Mouse (Mus musculus): ENCODE measurements at regions not wholly inside any gene's neighbourhood (a gene's known extent, or its start where the extent isn't known, plus 50 kb on each side); places are given as distances from the start of the nearest gene placed in this dataset.
A peak's percentile ranks its signal among the peaks of the same experiment; 100 is the strongest.

DNA sequence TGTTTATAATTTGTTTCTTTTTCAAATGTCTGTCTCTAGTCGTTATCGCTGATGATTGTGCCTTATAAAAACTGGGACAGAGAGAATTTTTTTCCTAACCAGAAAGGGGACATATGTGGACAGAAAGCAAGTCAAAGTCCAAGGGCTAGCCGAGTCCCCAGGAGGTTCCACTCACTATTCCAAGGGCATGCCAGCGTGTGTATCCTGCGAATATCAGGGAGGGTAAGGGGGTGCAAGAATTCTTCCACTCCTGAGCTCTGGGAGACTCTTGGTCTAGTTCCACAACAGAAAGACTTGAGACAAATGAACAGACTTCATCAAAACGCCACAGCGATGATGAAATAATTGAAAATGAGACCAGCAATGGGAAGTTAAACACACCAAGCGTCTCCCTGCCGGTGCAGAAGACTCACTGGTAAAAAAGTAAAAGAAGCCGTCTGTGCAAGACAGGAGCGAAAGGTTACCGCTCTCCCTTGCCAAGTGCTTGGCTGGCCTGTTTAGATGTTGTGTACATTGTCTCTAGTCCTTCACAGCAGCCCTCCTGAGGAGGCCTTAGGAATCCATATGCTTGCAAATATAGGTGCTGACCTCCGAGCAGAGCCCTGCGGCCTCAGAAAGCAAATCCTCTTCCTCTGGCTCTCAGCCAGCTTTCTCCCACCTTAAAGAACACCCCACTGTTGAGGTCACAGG, 69.9 kb upstream of the Rgma start:
- no peak for TF ChIP-seq MYOD1 (IDR thresholded peaks at IDR 0.05; ENCODE audit: control insufficient read depth in 1 of 3, insufficient read length in 2 of 3, low read depth in 2 of 3)
- no peak for TF ChIP-seq TCF3 (IDR thresholded peaks at IDR 0.05; ENCODE audit: insufficient read length, low read depth)
- no peak for TF ChIP-seq TCF12 (IDR thresholded peaks at IDR 0.05; ENCODE audit: insufficient read depth, poor library complexity, severe bottlenecking)
- no peak for TF ChIP-seq MAX (IDR thresholded peaks at IDR 0.05; ENCODE audit: low read depth)
- TF ChIP-seq SRF (IDR thresholded peaks at IDR 0.05; ENCODE audit: control insufficient read depth, insufficient read length, low read depth), result no peak
- no peak for TF ChIP-seq E2F4 (IDR thresholded peaks at IDR 0.05; ENCODE audit: insufficient read depth)
- no peak for TF ChIP-seq MYOG (IDR thresholded peaks at IDR 0.05; ENCODE audit: control insufficient read depth in 1 of 3, insufficient read depth in 1 of 3, insufficient read length in 2 of 3, low read depth in 2 of 3)
- TF ChIP-seq POLR2AphosphoS2 (IDR thresholded peaks at IDR 0.05; ENCODE audit: insufficient read length, low read depth), result no peak
- no peak for TF ChIP-seq USF1 (IDR thresholded peaks at IDR 0.05; ENCODE audit: low read depth)
- no peak overlapping the region for H3K4me3 ChIP-seq
- no peaks in the 10 kb centered on the region for H3K79me2 ChIP-seq (ENCODE audit: control insufficient read depth, insufficient read depth)
- no peaks in the 10 kb centered on the region for H3K36me3 ChIP-seq (ENCODE audit: control insufficient read depth, insufficient read depth)
- H3K4me2 ChIP-seq (ENCODE audit: low read depth), result no peak overlapping the region
- H3ac ChIP-seq (ENCODE audit: control insufficient read depth, insufficient read length), result no peak overlapping the region
- no peaks in the 10 kb centered on the region for H3K27me3 ChIP-seq (ENCODE audit: control insufficient read depth, insufficient read depth, insufficient read length)

DNA sequence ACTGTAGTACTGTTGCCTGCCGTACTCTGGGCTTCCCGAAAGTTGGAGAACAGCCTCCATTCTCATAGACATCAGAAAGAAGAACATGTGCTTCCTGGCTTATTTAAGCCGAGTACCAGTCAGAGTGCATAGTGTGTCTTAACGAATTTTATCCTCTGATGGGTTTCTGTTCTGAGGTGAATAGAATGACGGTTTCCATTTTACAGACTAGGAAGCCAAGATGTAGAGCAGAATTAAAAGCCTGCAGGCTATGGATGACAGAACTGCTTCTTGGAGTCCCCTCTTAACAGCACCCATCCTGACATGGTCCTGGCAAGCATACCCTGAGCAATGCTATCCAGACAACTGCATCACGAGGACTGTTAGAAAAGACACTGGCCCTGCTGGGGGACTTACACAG, 69.0 kb upstream of the Rgma start:
- TF ChIP-seq USF1 (IDR thresholded peaks at IDR 0.05; ENCODE audit: low read depth), result no peak
- no peak for TF ChIP-seq TCF3 (IDR thresholded peaks at IDR 0.05; ENCODE audit: insufficient read length, low read depth)
- TF ChIP-seq REST (IDR thresholded peaks at IDR 0.05; ENCODE audit: insufficient read depth, insufficient read length), result no peak
- no peak for TF ChIP-seq POLR2A (IDR thresholded peaks at IDR 0.05; ENCODE audit: insufficient read length, low read depth)
- TF ChIP-seq SRF (IDR thresholded peaks at IDR 0.05; ENCODE audit: control insufficient read depth, insufficient read length, low read depth), result no peak
- no peak for TF ChIP-seq TCF12 (IDR thresholded peaks at IDR 0.05; ENCODE audit: insufficient read depth, poor library complexity, severe bottlenecking)
- TF ChIP-seq CEBPB (IDR thresholded peaks at IDR 0.05; ENCODE audit: insufficient read depth, poor library complexity, severe bottlenecking), result no peak
- no peak for TF ChIP-seq MYOD1 (IDR thresholded peaks at IDR 0.05; ENCODE audit: control insufficient read depth in 1 of 3, insufficient read length in 2 of 3, low read depth in 2 of 3)
- TF ChIP-seq POLR2AphosphoS2 (IDR thresholded peaks at IDR 0.05; ENCODE audit: insufficient read length, low read depth), result no peak
- TF ChIP-seq E2F4 (IDR thresholded peaks at IDR 0.05; ENCODE audit: insufficient read depth), result no peak
- no peak for TF ChIP-seq MYOG (IDR thresholded peaks at IDR 0.05; ENCODE audit: control insufficient read depth in 1 of 3, insufficient read depth in 1 of 3, insufficient read length in 2 of 3, low read depth in 2 of 3)
- TF ChIP-seq MAX (IDR thresholded peaks at IDR 0.05; ENCODE audit: low read depth), result no peak
- H3K4me2 ChIP-seq (ENCODE audit: low read depth), result no peak overlapping the region
- no peaks in the 10 kb centered on the region for H3K36me3 ChIP-seq (ENCODE audit: control insufficient read depth, insufficient read depth)
- no peaks in the 10 kb centered on the region for H3K27me3 ChIP-seq (ENCODE audit: control insufficient read depth, insufficient read depth, insufficient read length)
- no peaks in the 10 kb centered on the region for H3K79me2 ChIP-seq (ENCODE audit: control insufficient read depth, insufficient read depth)
- no peak overlapping the region for H3ac ChIP-seq (ENCODE audit: control insufficient read depth, insufficient read length)
- H3K4me3 ChIP-seq, result no peak overlapping the region

DNA sequence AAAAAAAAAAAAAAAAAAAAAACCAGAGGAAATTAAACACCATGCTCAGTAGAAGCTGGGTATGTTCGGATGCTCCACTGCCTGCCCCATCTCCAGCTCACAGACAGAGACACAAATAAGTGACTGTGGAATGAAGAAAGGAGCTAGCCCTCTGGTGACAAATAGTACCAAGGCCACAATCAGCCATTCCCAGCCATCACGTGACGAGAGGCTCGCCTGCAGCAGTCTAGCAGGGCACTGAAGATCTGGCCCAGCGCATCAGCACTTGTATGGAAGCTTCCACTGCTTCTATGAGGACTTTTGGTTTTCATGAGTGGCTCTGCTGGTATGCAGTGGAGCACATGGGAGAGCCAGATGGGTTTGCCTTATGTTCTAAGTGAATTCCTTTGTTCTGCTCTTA, 68.6 kb upstream of the Rgma start:
- no peak overlapping the region for H3ac ChIP-seq (ENCODE audit: control insufficient read depth, insufficient read length)
- H3K36me3 ChIP-seq (ENCODE audit: control insufficient read depth, insufficient read depth), result no peaks in the 10 kb centered on the region
- no peaks in the 10 kb centered on the region for H3K27me3 ChIP-seq (ENCODE audit: control insufficient read depth, insufficient read depth, insufficient read length)
- no peaks in the 10 kb centered on the region for H3K79me2 ChIP-seq (ENCODE audit: control insufficient read depth, insufficient read depth)
- H3K4me3 ChIP-seq, result no peak overlapping the region
- TF ChIP-seq E2F4 (IDR thresholded peaks at IDR 0.05; ENCODE audit: insufficient read depth) (no peak), USF1 (IDR thresholded peaks at IDR 0.05; ENCODE audit: low read depth) (peak; percentile 66)
- H3K4me2 ChIP-seq (ENCODE audit: low read depth), result no peak overlapping the region

- no peaks in the 10 kb centered on the region for H3K27me3 ChIP-seq (ENCODE audit: control insufficient read depth, insufficient read depth, insufficient read length)
Measured at GRCm38 (mm10) chr7:73307586-73308490, 67.5 kb upstream of the Rgma start.

More at GRCm38 (mm10) chr7:73307586-73308490, 67.5 kb upstream of the Rgma start:
- Histone ChIP-seq H3ac (ENCODE audit: control insufficient read depth, insufficient read length) (no peak overlapping the region), H3K79me2 (ENCODE audit: control insufficient read depth, insufficient read depth) (no peaks in the 10 kb centered on the region), H3K4me3 (no peak overlapping the region), H3K4me2 (ENCODE audit: low read depth) (no peak overlapping the region), H3K36me3 (ENCODE audit: control insufficient read depth, insufficient read depth) (no peaks in the 10 kb centered on the region)
- no peak for TF ChIP-seq TCF12 (IDR thresholded peaks at IDR 0.05; ENCODE audit: insufficient read depth, poor library complexity, severe bottlenecking)
- no peak for TF ChIP-seq MYOD1 (IDR thresholded peaks at IDR 0.05; ENCODE audit: control insufficient read depth in 1 of 3, insufficient read length in 2 of 3, low read depth in 2 of 3)
- TF ChIP-seq USF1 (IDR thresholded peaks at IDR 0.05; ENCODE audit: low read depth), result no peak
- TF ChIP-seq E2F4 (IDR thresholded peaks at IDR 0.05; ENCODE audit: insufficient read depth), result no peak
- TF ChIP-seq CEBPB (IDR thresholded peaks at IDR 0.05; ENCODE audit: insufficient read depth, poor library complexity, severe bottlenecking), result no peak
- TF ChIP-seq REST (IDR thresholded peaks at IDR 0.05; ENCODE audit: insufficient read depth, insufficient read length), result no peak
- no peak for TF ChIP-seq SRF (IDR thresholded peaks at IDR 0.05; ENCODE audit: control insufficient read depth, insufficient read length, low read depth)
- no peak for TF ChIP-seq MYOG (IDR thresholded peaks at IDR 0.05; ENCODE audit: control insufficient read depth in 1 of 3, insufficient read depth in 1 of 3, insufficient read length in 2 of 3, low read depth in 2 of 3)
- no peak for TF ChIP-seq TCF3 (IDR thresholded peaks at IDR 0.05; ENCODE audit: insufficient read length, low read depth)
